Mouse (Mus musculus) adrenal gland, adult 18-20 months (tissue): ENCODE data around the gene Nudt3. TPM values are rescaled to one million over a fixed set of nuclear protein-coding genes. Genes with fewer than 3 reads are reported as not detected.
"Not testable (repeated sequence)": the region's sequence is repeated elsewhere in the genome, so short reads cannot be mapped to it uniquely, and the experiment has no call there.

Experiments
- DNase-seq, 2 experiments: peaks; one replicate each; pipeline ENCODE4 v3.0.0; 2021 to 2022; ENCODE audit warnings: low spot score in 2 of 2
- total RNA-seq, 2 experiments: library from RNA; stranded (reverse); gene quantifications; 1 replicate in 1 of 2; 2 replicates in 1 of 2; pipeline ENCODE4 v1.2.3; 2021

The Nudt3 gene
- total RNA-seq, 2 experiments from 2014 or later = 201 to 202 TPM

GRCm38 (mm10) chr17:27636132-27637020, 13.1 kb upstream of the Nudt3 start, which contains the start of gene Rps10:
TSS of gene Rps10 (minus strand) at chr17:27636669.
- DNase-seq = no peak

GRCm38 (mm10) chr17:27635575-27635903, 12.2 kb upstream of the Nudt3 start:
- not testable (repeated sequence) for DNase-seq

GRCm38 (mm10) chr17:27634871-27635574, 11.7 kb upstream of the Nudt3 start, which contains the start of gene RPS10-NUDT3:
TSS of gene RPS10-NUDT3 (minus strand) at chr17:27635222.
- peak; percentile 84 to 87 for DNase-seq

GRCm38 (mm10) chr17:27629249-27630020, 6.1 kb upstream of the Nudt3 start:
- peak; percentile 74 to 83 for DNase-seq

- no peak for DNase-seq
Measured at GRCm38 (mm10) chr17:27628376-27628775, 5.1 kb upstream of the Nudt3 start.

GRCm38 (mm10) chr17:27627451-27627850, 4.2 kb upstream of the Nudt3 start:
- DNase-seq = no peak

GRCm38 (mm10) chr17:27626681-27627080, 3.4 kb upstream of the Nudt3 start:
- no peak for DNase-seq

GRCm38 (mm10) chr17:27625455-27626251, 2.4 kb upstream of the Nudt3 start:
- DNase-seq = no peak

- peak; percentile 45 to 53 for DNase-seq
Measured at GRCm38 (mm10) chr17:27622611-27623359, 510 bp downstream of the Nudt3 start.

GRCm38 (mm10) chr17:27621705-27622531, 1.4 kb downstream of the Nudt3 start:
- no peak for DNase-seq

- DNase-seq = no peak
Measured at GRCm38 (mm10) chr17:27621161-27621560, 2.1 kb downstream of the Nudt3 start.

GRCm38 (mm10) chr17:27615388-27615787, 7.9 kb downstream of the Nudt3 start:
- no peak for DNase-seq

GRCm38 (mm10) chr17:27613016-27613415, 10.3 kb downstream of the Nudt3 start:
- DNase-seq = no peak

- DNase-seq = no peak
Measured at GRCm38 (mm10) chr17:27611994-27612393, 11.3 kb downstream of the Nudt3 start.

GRCm38 (mm10) chr17:27611519-27611884, 11.8 kb downstream of the Nudt3 start:
- DNase-seq = no peak

GRCm38 (mm10) chr17:27610679-27611518, 12.4 kb downstream of the Nudt3 start:
- DNase-seq = no peak

GRCm38 (mm10) chr17:27609576-27609975, 13.7 kb downstream of the Nudt3 start:
- DNase-seq = no peak
